Mouse (Mus musculus) stomach, embryonic 14.5 days (tissue): Measurements from ENCODE around the gene Tbc1d10c. TPM values are rescaled to one million over a fixed set of nuclear protein-coding genes. Genes with fewer than 3 reads are reported as not detected.

Experiments used
- ATAC-seq: fragments of 200-750 bp; cut with Nextera tagmentation; 2 replicates; pipeline ENCODE4 v1.8.0; 2017; ENCODE audit warnings: low read depth, moderate TSS enrichment; ENCODE audit not compliant: insufficient number of reproducible peaks, insufficient read depth, low FRiP score
- H3K27ac ChIP-seq: fragments of 300-500 bp; sonication (generic); 2 replicates; pipeline ENCODE4 v1.5.1; 2014; ENCODE audit warnings: mild to moderate bottlenecking, low read length, moderate library complexity, mixed read lengths
- H3K27me3 ChIP-seq: fragments of 300-500 bp; sonication (generic); 2 replicates; pipeline ENCODE4 v1.6.1; 2014; ENCODE audit warnings: low read length, control low read depth, mixed read lengths; ENCODE audit not compliant: control insufficient read depth, insufficient read depth
- H3K36me3 ChIP-seq: fragments of 300-500 bp; sonication (generic); 2 replicates; pipeline ENCODE4 v1.6.1; 2014; ENCODE audit warnings: mild to moderate bottlenecking, control low read depth, low read length, moderate library complexity, mixed read lengths; ENCODE audit not compliant: control insufficient read depth, insufficient read depth
- H3K4me1 ChIP-seq: fragments of 300-500 bp; sonication (generic); 2 replicates; pipeline ENCODE4 v1.6.1; 2014; ENCODE audit warnings: low read length, control low read depth, mixed read lengths; ENCODE audit not compliant: control insufficient read depth, insufficient read depth
- H3K4me2 ChIP-seq: fragments of 300-500 bp; sonication (generic); replicated peaks from 2 replicates; pipeline ENCODE4 v1.6.1; 2014; ENCODE audit warnings: low read depth, low read length, control low read depth
- H3K4me3 ChIP-seq: fragments of 300-500 bp; sonication (generic); 2 replicates; pipeline ENCODE4 v1.5.1; 2014; ENCODE audit warnings: low read depth, low read length, control low read depth
- H3K9ac ChIP-seq: fragments of 300-500 bp; sonication (generic); replicated peaks from 2 replicates; pipeline ENCODE4 v1.6.1; 2014; ENCODE audit warnings: low read depth, mild to moderate bottlenecking, control low read depth, low read length, moderate library complexity, mixed read lengths
- H3K9me3 ChIP-seq: fragments of 300-500 bp; sonication (generic); 2 replicates; pipeline ENCODE4 v1.6.1; 2016; ENCODE audit warnings: low read depth, low read length, control low read depth; ENCODE audit not compliant: control insufficient read depth
- WGBS: fragments of 180-500 bp; shearing (Covaris S2); extraction: QIAGEN DNeasy Blood & Tissue Kit; methylation state at CpG from one replicate; pipeline ENCODE4 v1.1.7; 2014; 5-methylcytosine and 5-hydroxymethylcytosine counted together
- polyA plus RNA-seq: library from polyadenylated mRNA; unstranded; fragments of >200 nt; fragmentation: Nextera tagmentation; extraction: Ambion mirVana; gene quantifications from 2 replicates; pipeline ENCODE4 v1.2.1, GENCODE M21; 2014

The Tbc1d10c gene
- polyA plus RNA-seq, 1 experiment from 2014 or later = 2.5 TPM

GRCm38 (mm10) chr19:4213524-4213974 lies 22.5 kb upstream of the Tbc1d10c start:
- no peaks in the 10 kb centered on the region for H3K27me3 ChIP-seq
- H3K4me2 ChIP-seq = peak overlapping the region; percentile 70
- H3K27ac ChIP-seq = peak overlapping the region; percentile 93
- WGBS = 12% methylated on average over 9 of the region's 9 CpGs
- ATAC-seq = no peak
- H3K36me3 ChIP-seq = no peaks in the 10 kb centered on the region
- peaks cover 45% of the 10 kb centered on the region for H3K4me1 ChIP-seq
- H3K4me3 ChIP-seq = peak overlapping the region; percentile 57
- H3K9ac ChIP-seq = 0 out of 2 replicates have a peak overlapping the region, but pooled peaks have one; percentile 71
- H3K9me3 ChIP-seq = no peaks in the 10 kb centered on the region

- H3K4me1 ChIP-seq = peaks cover 30% of the 10 kb centered on the region
- no peak for ATAC-seq
- no peak overlapping the region for H3K4me2 ChIP-seq
- H3K36me3 ChIP-seq = no peaks in the 10 kb centered on the region
- H3K27ac ChIP-seq = no peak overlapping the region
- no peaks in the 10 kb centered on the region for H3K9me3 ChIP-seq
- WGBS = 51% methylated on average over 4 of the region's 4 CpGs
- H3K9ac ChIP-seq = no peak overlapping the region
- H3K27me3 ChIP-seq = no peaks in the 10 kb centered on the region
- H3K4me3 ChIP-seq = no peak overlapping the region
These were observed 21.0 kb upstream of the Tbc1d10c start for GRCm38 (mm10) chr19:4211891-4212588.

GRCm38 (mm10) chr19:4208563-4208962 lies 17.5 kb upstream of the Tbc1d10c start:
- H3K27ac ChIP-seq = no peak overlapping the region
- WGBS = 78% methylated on average over 5 of the region's 5 CpGs
- no peaks in the 10 kb centered on the region for H3K36me3 ChIP-seq
- H3K27me3 ChIP-seq = no peaks in the 10 kb centered on the region
- H3K4me3 ChIP-seq = no peak overlapping the region
- H3K9me3 ChIP-seq = no peaks in the 10 kb centered on the region
- no peak overlapping the region for H3K4me2 ChIP-seq
- no peak overlapping the region for H3K9ac ChIP-seq
- H3K4me1 ChIP-seq = peaks cover 15% of the 10 kb centered on the region
- ATAC-seq = no peak

GRCm38 (mm10) chr19:4206971-4207370 lies 15.9 kb upstream of the Tbc1d10c start:
- Histone ChIP-seq H3K4me3 (no peak overlapping the region), H3K27ac (no peak overlapping the region), H3K9ac (no peak overlapping the region), H3K36me3 (no peaks in the 10 kb centered on the region), H3K4me2 (no peak overlapping the region), H3K9me3 (no peaks in the 10 kb centered on the region), H3K27me3 (no peaks in the 10 kb centered on the region), H3K4me1 (peaks cover 5% of the 10 kb centered on the region; the same call in 1 of the 2 replicates)
- peak; percentile 80; the same call in 1 of the 2 replicates for ATAC-seq
- WGBS = 2% methylated on average over 2 of the region's 2 CpGs

- 55% methylated on average over 4 of the region's 4 CpGs for WGBS
- H3K9me3 ChIP-seq = no peaks in the 10 kb centered on the region
- no peak overlapping the region for H3K4me2 ChIP-seq
- H3K9ac ChIP-seq = no peak overlapping the region
- no peaks in the 10 kb centered on the region for H3K27me3 ChIP-seq
- peaks cover 14% of the 10 kb centered on the region; the same call in 1 of the 2 replicates for H3K4me1 ChIP-seq
- ATAC-seq = no peak
- H3K36me3 ChIP-seq = peaks cover 5% of the 10 kb centered on the region; the same call in 1 of the 2 replicates
- no peak overlapping the region for H3K4me3 ChIP-seq
- H3K27ac ChIP-seq = no peak overlapping the region
These were observed 13.8 kb upstream of the Tbc1d10c start for GRCm38 (mm10) chr19:4204889-4205288.

GRCm38 (mm10) chr19:4203604-4204326 lies 12.7 kb upstream of the Tbc1d10c start:
- Histone ChIP-seq H3K4me3 (no peak overlapping the region), H3K4me2 (no peak overlapping the region), H3K27me3 (no peaks in the 10 kb centered on the region), H3K27ac (no peak overlapping the region), H3K9ac (no peak overlapping the region), H3K9me3 (no peaks in the 10 kb centered on the region), H3K4me1 (peaks cover 14% of the 10 kb centered on the region; the same call in 1 of the 2 replicates), H3K36me3 (peaks cover 14% of the 10 kb centered on the region)
- 64% methylated on average over 13 of the region's 13 CpGs for WGBS
- ATAC-seq = no peak

GRCm38 (mm10) chr19:4203148-4203547 lies 12.1 kb upstream of the Tbc1d10c start:
- ATAC-seq = no peak
- peaks cover 20% of the 10 kb centered on the region for H3K36me3 ChIP-seq
- no peak overlapping the region for H3K27ac ChIP-seq
- no peak overlapping the region for H3K4me2 ChIP-seq
- H3K27me3 ChIP-seq = no peaks in the 10 kb centered on the region
- no peak overlapping the region for H3K4me3 ChIP-seq
- H3K4me1 ChIP-seq = peaks cover 14% of the 10 kb centered on the region; the same call in 1 of the 2 replicates
- H3K9me3 ChIP-seq = no peaks in the 10 kb centered on the region
- whole genome bisulfite sequencing = 61% methylated on average over 3 of the region's 3 CpGs
- H3K9ac ChIP-seq = no peak overlapping the region

- H3K36me3 ChIP-seq = peaks cover 24% of the 10 kb centered on the region
- H3K9me3 ChIP-seq = no peaks in the 10 kb centered on the region
- H3K27ac ChIP-seq = no peak overlapping the region
- H3K27me3 ChIP-seq = no peaks in the 10 kb centered on the region
- WGBS = 23% methylated on average over 7 of the region's 7 CpGs
- ATAC-seq = no peak
- peak overlapping the region; percentile 75 for H3K4me3 ChIP-seq
- H3K4me1 ChIP-seq = peaks cover 14% of the 10 kb centered on the region; the same call in 1 of the 2 replicates
- H3K9ac ChIP-seq = peak overlapping the region; percentile 69; the same call in 1 of the 2 replicates
- peak overlapping the region; percentile 75 for H3K4me2 ChIP-seq
These were observed 11.1 kb upstream of the Tbc1d10c start for GRCm38 (mm10) chr19:4202149-4202548.
